Mouse (Mus musculus) stomach, postnatal 0 days (tissue): ENCODE measurements at regions not wholly inside any gene's neighbourhood (a gene's known extent, or its start where the extent isn't known, plus 50 kb on each side); places are given as distances from the start of the nearest gene placed in this dataset.

Experiments
- ATAC-seq: fragments of 200-750 bp; cut with Nextera tagmentation; 2 replicates; pipeline ENCODE4 v1.8.0; 2017; ENCODE audit not compliant: low FRiP score, low TSS enrichment
- DNase-seq: peaks from one replicate; pipeline ENCODE4 v3.0.0-alpha.2; 2016; ENCODE audit warnings: low spot score
- H3K27ac ChIP-seq: fragments of 300-500 bp; sonication (generic); replicated peaks from 2 replicates; pipeline ENCODE4 v1.5.1; 2014; ENCODE audit warnings: mild to moderate bottlenecking, control low read depth
- H3K27me3 ChIP-seq: fragments of 300-500 bp; sonication (generic); 2 replicates; pipeline ENCODE4 v1.6.1; 2014; ENCODE audit warnings: low read length; ENCODE audit not compliant: control insufficient read depth, insufficient read depth
- H3K36me3 ChIP-seq: fragments of 300-500 bp; sonication (generic); 2 replicates; pipeline ENCODE4 v1.6.1; 2014; ENCODE audit warnings: low read length, mixed read lengths; ENCODE audit not compliant: control insufficient read depth, insufficient read depth
- H3K4me1 ChIP-seq: fragments of 300-500 bp; sonication (generic); replicated peaks from 2 replicates; pipeline ENCODE4 v1.6.1; 2014; ENCODE audit warnings: antibody characterized with exemption; ENCODE audit not compliant: control insufficient read depth, insufficient read depth
- H3K4me2 ChIP-seq: fragments of 300-500 bp; sonication (generic); replicated peaks from 2 replicates; pipeline ENCODE4 v1.6.1; 2014; ENCODE audit warnings: low read depth, mild to moderate bottlenecking, control low read depth, moderate library complexity
- H3K4me3 ChIP-seq: fragments of 300-500 bp; sonication (generic); 2 replicates; pipeline ENCODE4 v1.5.1; 2014; ENCODE audit warnings: low read depth, low read length, control low read depth
- H3K9ac ChIP-seq: fragments of 300-500 bp; sonication (generic); 2 replicates; pipeline ENCODE4 v1.6.1; 2014; ENCODE audit warnings: mild to moderate bottlenecking, low read length, control low read depth, mixed read lengths
- H3K9me3 ChIP-seq: fragments of 300-500 bp; sonication (generic); 2 replicates; pipeline ENCODE4 v1.6.1; 2016; ENCODE audit warnings: low read length; ENCODE audit not compliant: control insufficient read depth
- CTCF ChIP-seq: IDR thresholded peaks from 2 replicates; pipeline ENCODE4 v1.5.1; 2016; ENCODE audit warnings: antibody characterized with exemption, low read depth, mild to moderate bottlenecking, moderate library complexity
- EP300 ChIP-seq: optimal IDR thresholded peaks from 2 replicates; pipeline ENCODE3; 2016; ENCODE audit warnings: antibody characterized with exemption
- WGBS: fragments of 180-500 bp; shearing (Covaris S2); extraction: QIAGEN DNeasy Blood & Tissue Kit; methylation state at CpG from one replicate; pipeline ENCODE4 v1.1.7; 2014; 5-methylcytosine and 5-hydroxymethylcytosine counted together

- TF ChIP-seq EP300 = no peak
- no peak for ATAC-seq
- 71% methylated on average over 5 of the region's 5 CpGs for WGBS
Observed at GRCm38 (mm10) chr7:115388874-115389273, 645.4 kb downstream of the Insc start.

DNA sequence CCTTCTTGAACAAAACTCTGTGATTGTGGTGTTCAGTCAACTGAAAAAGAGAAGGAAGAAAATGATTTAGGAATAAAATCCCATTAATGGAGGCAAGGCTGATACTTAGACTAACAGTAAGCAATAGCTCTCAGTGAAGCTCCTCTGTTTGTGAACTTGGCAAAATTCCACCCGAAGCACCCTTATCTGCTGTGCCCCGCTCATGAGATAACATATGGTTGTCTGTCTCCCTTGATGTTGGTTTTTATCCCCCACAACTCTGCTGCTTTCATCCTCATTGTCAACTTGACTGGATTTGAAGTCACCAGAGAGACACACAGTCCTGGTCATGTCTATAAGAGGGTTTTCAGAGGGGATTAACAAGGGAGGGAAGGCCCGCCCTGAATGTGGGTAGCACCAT is 646.1 kb downstream of the Sox6 start:
- Histone ChIP-seq H3K27me3 (no peaks in the 10 kb centered on the region), H3K4me1 (no peaks in the 10 kb centered on the region), H3K4me2 (no peak overlapping the region), H3K9ac (no peak overlapping the region), H3K27ac (no peak overlapping the region), H3K4me3 (no peak overlapping the region), H3K9me3 (no peaks in the 10 kb centered on the region), H3K36me3 (no peaks in the 10 kb centered on the region)
- ATAC-seq (no peak), DNase-seq (no peak)
- WGBS = 71% methylated on average over 3 of the region's 3 CpGs
- TF ChIP-seq CTCF (no peak), EP300 (no peak)

More at GRCm38 (mm10) chr7:115388874-115389273, 645.4 kb downstream of the Insc start:
- Histone ChIP-seq H3K4me2 (no peak overlapping the region), H3K27ac (no peak overlapping the region), H3K27me3 (no peaks in the 10 kb centered on the region), H3K9me3 (no peaks in the 10 kb centered on the region), H3K4me3 (no peak overlapping the region), H3K4me1 (no peaks in the 10 kb centered on the region), H3K9ac (no peak overlapping the region), H3K36me3 (no peaks in the 10 kb centered on the region)
- no peak for DNase-seq

DNA sequence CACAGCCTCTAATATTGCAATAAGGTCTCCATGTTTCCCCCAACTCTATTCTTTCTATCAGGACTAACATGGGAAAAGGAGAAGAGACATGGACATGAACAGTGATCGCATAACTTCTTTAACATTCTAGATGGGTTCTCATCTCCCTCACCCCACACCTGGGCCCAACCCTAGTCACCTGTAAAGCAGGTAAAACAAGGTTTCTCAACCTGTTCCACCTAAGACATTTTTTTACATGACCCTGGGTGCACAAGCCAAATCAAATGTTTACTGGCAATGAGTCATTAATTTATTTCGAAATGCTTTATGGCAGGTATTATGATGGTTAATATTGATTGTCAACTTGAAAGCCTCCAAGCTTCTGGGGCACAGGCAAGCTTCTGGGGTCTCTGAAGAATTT is 640.4 kb downstream of the Sox6 start:
- peak; percentile 68; the same call in 1 of the 2 replicates for ATAC-seq
- TF ChIP-seq EP300 (no peak), CTCF (no peak)
- Histone ChIP-seq H3K4me2 (no peak overlapping the region), H3K4me3 (no peak overlapping the region), H3K4me1 (no peaks in the 10 kb centered on the region), H3K27me3 (no peaks in the 10 kb centered on the region), H3K9ac (no peak overlapping the region), H3K9me3 (no peaks in the 10 kb centered on the region), H3K27ac (no peak overlapping the region), H3K36me3 (no peaks in the 10 kb centered on the region)
- WGBS = 78% methylated on average over 2 of the region's 2 CpGs
- peak; percentile 18 for DNase-seq

DNA sequence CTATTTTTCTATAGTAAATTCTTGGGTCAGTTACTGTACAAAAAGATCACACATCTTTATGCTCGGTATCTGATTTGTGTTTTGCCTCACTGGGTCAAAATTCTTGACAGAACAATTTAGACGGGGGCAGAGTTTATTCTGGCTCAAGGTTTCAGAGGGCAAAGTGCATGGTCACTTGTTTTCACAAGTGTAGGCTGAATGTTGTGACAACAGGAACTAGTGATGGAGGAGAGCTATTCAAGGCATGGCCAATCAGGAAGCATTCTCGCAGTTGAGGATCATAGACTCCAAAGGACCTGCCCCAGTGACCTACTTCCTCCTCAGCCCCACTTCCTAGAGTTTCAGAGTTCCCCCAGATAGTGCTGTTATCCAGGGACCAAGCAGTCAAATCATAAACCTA is 639.1 kb downstream of the Sox6 start:
- 63% methylated on average over 3 of the region's 3 CpGs for WGBS

DNA sequence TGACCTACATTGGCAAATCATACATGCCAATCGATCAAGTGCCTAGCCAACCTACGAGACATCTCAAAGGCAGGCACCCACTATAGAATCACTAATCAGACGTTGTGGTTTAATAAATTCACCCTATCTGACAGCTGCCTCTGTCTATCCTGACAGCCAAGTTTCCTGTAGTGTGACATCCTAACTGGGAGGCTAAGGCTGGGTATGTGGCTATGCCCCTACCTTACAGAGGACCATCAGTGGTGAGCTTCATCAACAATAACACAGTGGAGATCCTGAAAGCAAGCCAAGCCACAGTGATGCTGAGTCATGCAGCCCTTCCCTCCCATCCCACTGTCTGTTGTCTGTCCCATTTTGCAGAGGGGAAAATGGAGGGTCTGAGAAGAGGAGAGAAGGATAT is 630.7 kb downstream of the Sox6 start:
- Histone ChIP-seq H3K9ac (no peak overlapping the region), H3K4me2 (no peak overlapping the region), H3K27me3 (no peaks in the 10 kb centered on the region), H3K27ac (no peak overlapping the region), H3K4me3 (no peak overlapping the region), H3K4me1 (peaks cover 3% of the 10 kb centered on the region; the same call in 1 of the 2 replicates), H3K36me3 (no peaks in the 10 kb centered on the region), H3K9me3 (no peaks in the 10 kb centered on the region)
- DNase-seq (no peak), ATAC-seq (no peak)
- TF ChIP-seq CTCF = no peak
- no peak for TF ChIP-seq EP300
- 88% methylated on average over 3 of the region's 3 CpGs for WGBS

More for the DNA sequence above, 639.1 kb downstream of the Sox6 start:
- Histone ChIP-seq H3K4me1 (no peaks in the 10 kb centered on the region), H3K27me3 (no peaks in the 10 kb centered on the region), H3K27ac (no peak overlapping the region), H3K36me3 (no peaks in the 10 kb centered on the region), H3K9me3 (no peaks in the 10 kb centered on the region), H3K4me3 (no peak overlapping the region), H3K4me2 (no peak overlapping the region), H3K9ac (no peak overlapping the region)
- TF ChIP-seq CTCF (no peak), EP300 (no peak)
- DNase-seq (no peak), ATAC-seq (no peak)

DNA sequence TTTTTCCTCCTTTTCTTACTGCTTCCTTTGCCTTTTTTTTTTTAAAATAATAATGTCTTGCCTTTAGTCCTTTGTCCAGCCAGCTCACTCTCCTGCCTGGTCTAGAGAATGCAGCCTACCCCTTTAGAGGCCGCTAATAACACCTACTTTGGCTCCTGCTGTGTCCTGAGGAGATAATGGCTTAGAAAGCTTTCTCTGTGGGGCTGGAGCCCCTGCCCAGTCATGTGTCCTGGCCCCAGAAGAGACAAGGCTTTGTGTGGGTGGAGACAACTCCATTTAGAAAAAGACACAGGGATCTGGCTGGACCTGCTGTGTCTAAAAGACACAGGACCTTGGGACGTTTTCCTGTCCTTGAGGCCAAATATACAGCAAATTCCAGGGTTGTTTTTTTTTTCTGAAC is 629.7 kb downstream of the Sox6 start:
- Histone ChIP-seq H3K4me2 (no peak overlapping the region), H3K36me3 (no peaks in the 10 kb centered on the region), H3K27ac (no peak overlapping the region), H3K9ac (no peak overlapping the region), H3K9me3 (no peaks in the 10 kb centered on the region), H3K27me3 (no peaks in the 10 kb centered on the region), H3K4me1 (peaks cover 3% of the 10 kb centered on the region; the same call in 1 of the 2 replicates), H3K4me3 (no peak overlapping the region)
- ATAC-seq = no peak
- no peak for DNase-seq
- TF ChIP-seq EP300 = no peak
- no peak for TF ChIP-seq CTCF
- WGBS = 76% methylated on average over 2 of the region's 2 CpGs
